Mouse (Mus musculus): ENCODE measurements around the gene Cct8.
A peak's percentile ranks its signal among the peaks of the same experiment; 100 is the strongest.

The Cct8 gene

GRCm38 (mm10) chr16:87444071-87444470 is 51.6 kb downstream of the Cct8 start:
- no peak for DNase-seq

GRCm38 (mm10) chr16:87443245-87443644 is 52.4 kb downstream of the Cct8 start:
- no peak for DNase-seq

- DNase-seq = no peak
Measured at GRCm38 (mm10) chr16:87442291-87442690, 53.4 kb downstream of the Cct8 start.

GRCm38 (mm10) chr16:87441089-87441488 is 54.6 kb downstream of the Cct8 start:
- peak; percentile 31 for DNase-seq

GRCm38 (mm10) chr16:87440184-87440686 is 55.4 kb downstream of the Cct8 start, which contains the start of gene Rwdd2b:
Gene Rwdd2b, minus strand, starts transcription at chr16:87440573.
- peak; percentile 91 for DNase-seq

GRCm38 (mm10) chr16:87438697-87439096 is 57.0 kb downstream of the Cct8 start:
- no peak for DNase-seq

- DNase-seq = no peak
Measured at GRCm38 (mm10) chr16:87437096-87437495, 58.6 kb downstream of the Cct8 start.

GRCm38 (mm10) chr16:87435411-87436205 is 60.1 kb downstream of the Cct8 start:
- DNase-seq = no peak

- DNase-seq = no peak
Measured at GRCm38 (mm10) chr16:87434946-87435345, 60.7 kb downstream of the Cct8 start.

GRCm38 (mm10) chr16:87434266-87434665 is 61.4 kb downstream of the Cct8 start:
- DNase-seq = no peak

Measured in cerebellum, adult 11-12 months (tissue).